Mouse (Mus musculus): ENCODE results near the gene Wdr54. TPM values are rescaled to one million over a fixed set of nuclear protein-coding genes. Genes with fewer than 3 reads are reported as not detected.

The Wdr54 gene
- polyA plus RNA-seq, 1 experiment, result 21.2 TPM

DNA sequence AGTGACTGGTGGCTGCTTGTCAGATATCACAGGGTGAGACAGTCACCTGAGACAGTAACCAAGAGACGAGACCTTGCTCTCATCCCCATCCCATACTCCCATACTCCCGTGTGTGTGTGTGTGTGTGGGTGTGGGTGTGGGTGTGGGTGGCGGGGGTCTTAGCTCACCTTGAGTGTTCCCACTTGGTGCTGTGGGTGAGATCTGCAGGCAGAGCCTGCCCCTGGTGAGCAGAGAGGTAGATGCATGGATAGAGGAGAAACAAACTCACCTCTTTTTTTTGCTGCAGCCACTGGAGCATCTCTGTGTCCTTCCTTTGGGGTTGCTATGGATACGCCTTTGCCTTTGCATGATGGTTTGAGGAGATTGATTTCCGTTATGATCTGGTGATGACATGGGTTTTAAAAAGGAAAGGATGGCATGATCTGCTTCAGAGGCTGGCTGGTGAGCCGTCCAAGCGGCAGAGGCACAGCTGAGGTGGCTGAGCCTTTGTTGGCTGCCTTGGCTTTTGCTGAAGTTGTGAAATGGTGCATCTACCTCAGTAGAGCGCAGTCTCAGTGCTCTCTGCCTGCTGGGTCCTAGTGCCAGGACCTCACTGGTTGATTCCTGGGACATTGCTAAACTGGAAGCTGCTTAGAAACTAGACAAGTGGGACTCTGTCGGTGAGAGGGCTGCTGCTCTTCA lies 16.2 kb upstream of the Wdr54 start:
- TF ChIP-seq POLR2A (IDR thresholded peaks at IDR 0.05; ENCODE audit: borderline replicate concordance, extremely low read depth, insufficient read depth, insufficient read length, poor library complexity, severe bottlenecking), result 0 out of 2 replicates have a peak, but pooled peaks have one; percentile 12
- no peak for TF ChIP-seq CTCF (IDR thresholded peaks at IDR 0.05; ENCODE audit: borderline replicate concordance, extremely low read depth, insufficient read depth, insufficient read length)
- DNase-seq (ENCODE audit: low read depth), result peak; percentile 73

DNA sequence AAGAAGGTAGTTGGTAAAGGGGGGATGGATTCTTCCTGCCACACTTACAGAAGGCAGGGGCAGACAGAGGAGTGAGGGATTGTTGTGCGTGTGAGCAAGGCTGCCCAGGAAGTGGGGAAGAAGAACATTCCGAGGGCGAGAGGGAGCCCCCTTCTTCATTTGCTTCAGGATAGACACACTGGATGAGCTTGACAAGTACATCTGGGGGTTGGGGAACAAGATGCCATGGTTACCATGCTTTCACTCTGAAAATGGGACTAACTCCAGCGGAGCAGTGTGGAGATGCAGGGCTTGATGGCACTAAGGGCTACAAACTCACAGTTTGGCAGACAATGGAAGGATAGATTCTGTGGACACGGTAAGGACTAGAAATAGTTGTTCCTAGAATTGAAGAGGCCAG lies 14.9 kb upstream of the Wdr54 start:
- TF ChIP-seq CTCF (IDR thresholded peaks at IDR 0.05; ENCODE audit: borderline replicate concordance, extremely low read depth, insufficient read depth, insufficient read length) (no peak), POLR2A (IDR thresholded peaks at IDR 0.05; ENCODE audit: borderline replicate concordance, extremely low read depth, insufficient read depth, insufficient read length, poor library complexity, severe bottlenecking) (no peak)
- no peak for DNase-seq (ENCODE audit: low read depth)

DNA sequence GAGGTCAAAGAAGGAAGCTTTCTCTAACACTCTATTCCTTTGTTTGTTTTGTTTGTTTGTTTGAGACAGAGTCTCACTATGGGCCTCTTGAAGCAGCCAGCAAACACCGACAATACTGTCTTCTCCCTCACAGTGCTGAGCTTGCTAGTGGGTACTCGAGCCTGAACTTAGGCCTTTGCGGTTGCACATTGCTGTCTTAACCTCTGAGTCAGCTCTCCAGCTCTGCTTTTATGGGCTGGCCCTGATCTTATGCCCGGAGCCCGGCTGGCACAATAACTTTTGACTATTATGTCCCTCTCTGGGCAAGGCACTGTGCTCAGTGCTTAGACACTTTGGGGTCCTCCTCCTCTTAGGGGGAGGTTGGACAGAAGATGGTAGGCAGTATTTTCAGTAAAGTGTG lies 13.7 kb upstream of the Wdr54 start:
- DNase-seq (ENCODE audit: low read depth), result no peak
- no peak for TF ChIP-seq POLR2A (IDR thresholded peaks at IDR 0.05; ENCODE audit: borderline replicate concordance, extremely low read depth, insufficient read depth, insufficient read length, poor library complexity, severe bottlenecking)
- TF ChIP-seq CTCF (IDR thresholded peaks at IDR 0.05; ENCODE audit: borderline replicate concordance, extremely low read depth, insufficient read depth, insufficient read length), result no peak

DNA sequence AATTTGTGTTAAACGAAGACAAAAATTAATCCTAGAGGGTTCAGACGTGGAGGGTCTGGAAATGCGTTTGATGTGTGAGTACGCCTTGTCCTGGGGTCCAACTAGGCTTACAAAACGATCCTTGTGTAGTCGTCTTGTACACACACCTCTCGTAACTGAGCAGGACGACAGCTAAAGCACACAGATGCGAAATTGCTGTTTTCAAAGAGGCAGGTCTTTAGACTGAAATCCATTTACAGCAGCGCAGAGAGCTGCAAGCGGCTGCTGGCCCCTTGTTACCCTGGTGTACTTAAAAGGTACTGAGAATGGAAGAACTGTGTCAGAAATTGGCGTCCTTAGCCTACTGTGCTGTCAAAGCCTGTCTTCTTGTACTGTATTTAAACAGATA lies 10.0 kb upstream of the Wdr54 start:
- peak; percentile 68 for DNase-seq (ENCODE audit: low read depth)

DNA sequence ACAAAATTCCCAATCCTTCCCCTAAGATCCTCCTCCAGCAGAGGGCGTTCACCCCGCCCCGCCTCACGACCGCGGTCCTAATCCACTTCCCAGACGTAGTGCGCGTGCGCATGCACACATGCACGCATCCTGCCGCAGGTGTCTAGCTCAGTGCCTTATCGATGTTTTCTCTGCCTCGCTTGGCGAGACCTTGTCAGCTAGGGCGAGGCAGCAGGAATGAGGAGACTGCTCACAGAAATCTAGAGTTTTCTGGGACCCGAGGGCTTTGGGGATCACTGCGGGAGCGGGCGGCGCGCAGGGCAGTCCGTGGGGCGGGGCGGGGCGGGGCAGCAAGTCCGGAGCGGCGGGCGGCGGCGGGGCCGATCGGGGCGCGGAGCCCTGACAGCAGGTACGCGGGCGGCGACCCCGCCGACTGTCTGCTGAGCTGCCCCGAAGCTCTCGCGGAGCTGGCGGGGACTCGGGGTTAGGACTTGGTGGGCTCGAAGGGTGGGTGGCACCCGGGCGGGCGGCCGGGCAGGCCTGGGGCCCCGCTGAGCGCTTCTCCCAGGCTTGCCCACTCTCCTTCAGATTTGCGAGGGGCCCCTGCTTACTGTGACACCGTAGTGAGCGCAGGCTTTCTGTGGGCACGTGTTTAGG lies 9.5 kb upstream of the Wdr54 start, which contains the start of gene Dctn1:
Dctn1 (plus strand) TSS at position 314 of the 636 bp plus-strand sequence.
- peak; percentile 98 for DNase-seq (ENCODE audit: low read depth)
- TF ChIP-seq POLR2A (IDR thresholded peaks at IDR 0.05; ENCODE audit: borderline replicate concordance, extremely low read depth, insufficient read depth, insufficient read length, poor library complexity, severe bottlenecking), result peak; percentile 72
- peak; percentile 80 for TF ChIP-seq CTCF (IDR thresholded peaks at IDR 0.05; ENCODE audit: borderline replicate concordance, extremely low read depth, insufficient read depth, insufficient read length)

More for the DNA sequence above, 10.0 kb upstream of the Wdr54 start:
- TF ChIP-seq POLR2A (IDR thresholded peaks at IDR 0.05; ENCODE audit: borderline replicate concordance, extremely low read depth, insufficient read depth, insufficient read length, poor library complexity, severe bottlenecking) (no peak), CTCF (IDR thresholded peaks at IDR 0.05; ENCODE audit: borderline replicate concordance, extremely low read depth, insufficient read depth, insufficient read length) (0 out of 2 replicates have a peak, but pooled peaks have one; percentile 7)

DNA sequence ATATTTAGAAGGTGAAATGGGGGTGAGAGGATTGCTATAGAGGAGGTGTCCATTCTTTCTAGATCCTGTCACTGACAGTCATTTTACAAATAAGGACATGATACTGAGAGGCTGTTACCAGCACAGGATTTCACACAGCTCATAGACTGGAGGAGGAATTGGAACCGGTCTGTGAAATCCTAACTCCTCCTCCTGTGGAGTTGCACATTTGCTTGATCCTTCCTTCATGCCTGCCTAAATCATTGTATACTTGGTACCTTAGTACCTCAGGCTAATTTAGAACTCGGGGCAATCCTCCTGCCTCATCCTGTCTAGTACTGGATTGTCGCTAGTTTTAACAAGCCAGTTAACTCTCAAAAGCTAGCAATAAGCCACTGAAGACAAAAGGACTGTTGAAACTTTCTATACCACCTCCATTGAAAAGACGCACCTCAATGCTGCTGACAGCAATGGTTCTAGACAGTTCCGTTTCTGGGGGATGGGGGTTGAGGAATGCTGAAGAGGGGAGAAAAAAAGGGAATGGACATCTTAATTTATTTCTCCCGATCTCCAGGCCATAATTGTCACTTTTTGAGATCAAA lies 8.9 kb upstream of the Wdr54 start:
- no peak for DNase-seq (ENCODE audit: low read depth)
- TF ChIP-seq CTCF (IDR thresholded peaks at IDR 0.05; ENCODE audit: borderline replicate concordance, extremely low read depth, insufficient read depth, insufficient read length) (no peak), POLR2A (IDR thresholded peaks at IDR 0.05; ENCODE audit: borderline replicate concordance, extremely low read depth, insufficient read depth, insufficient read length, poor library complexity, severe bottlenecking) (no peak)

DNA sequence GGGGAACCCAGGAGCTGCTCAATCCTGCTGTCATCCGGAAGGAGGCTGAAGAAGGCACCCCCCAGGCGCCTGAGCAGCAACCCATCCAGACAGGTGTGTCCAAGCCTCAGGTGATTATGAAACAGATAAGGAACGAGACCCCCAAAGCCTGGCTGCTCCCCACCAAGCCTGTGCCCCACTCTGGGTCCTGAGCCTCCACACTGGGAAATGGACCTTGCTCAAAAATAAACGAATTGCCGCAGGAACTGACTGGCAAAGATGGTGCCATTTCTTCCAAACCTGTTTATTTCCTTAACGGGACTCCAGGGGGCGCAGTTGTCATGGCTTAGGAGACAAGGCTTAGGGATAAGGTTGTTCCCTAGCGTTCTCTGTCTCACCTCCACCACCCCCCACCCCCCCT lies 6.5 kb upstream of the Wdr54 start:
- TF ChIP-seq POLR2A (IDR thresholded peaks at IDR 0.05; ENCODE audit: borderline replicate concordance, extremely low read depth, insufficient read depth, insufficient read length, poor library complexity, severe bottlenecking) (no peak), CTCF (IDR thresholded peaks at IDR 0.05; ENCODE audit: borderline replicate concordance, extremely low read depth, insufficient read depth, insufficient read length) (peak; percentile 79)
- peak; percentile 80 for DNase-seq (ENCODE audit: low read depth)

DNA sequence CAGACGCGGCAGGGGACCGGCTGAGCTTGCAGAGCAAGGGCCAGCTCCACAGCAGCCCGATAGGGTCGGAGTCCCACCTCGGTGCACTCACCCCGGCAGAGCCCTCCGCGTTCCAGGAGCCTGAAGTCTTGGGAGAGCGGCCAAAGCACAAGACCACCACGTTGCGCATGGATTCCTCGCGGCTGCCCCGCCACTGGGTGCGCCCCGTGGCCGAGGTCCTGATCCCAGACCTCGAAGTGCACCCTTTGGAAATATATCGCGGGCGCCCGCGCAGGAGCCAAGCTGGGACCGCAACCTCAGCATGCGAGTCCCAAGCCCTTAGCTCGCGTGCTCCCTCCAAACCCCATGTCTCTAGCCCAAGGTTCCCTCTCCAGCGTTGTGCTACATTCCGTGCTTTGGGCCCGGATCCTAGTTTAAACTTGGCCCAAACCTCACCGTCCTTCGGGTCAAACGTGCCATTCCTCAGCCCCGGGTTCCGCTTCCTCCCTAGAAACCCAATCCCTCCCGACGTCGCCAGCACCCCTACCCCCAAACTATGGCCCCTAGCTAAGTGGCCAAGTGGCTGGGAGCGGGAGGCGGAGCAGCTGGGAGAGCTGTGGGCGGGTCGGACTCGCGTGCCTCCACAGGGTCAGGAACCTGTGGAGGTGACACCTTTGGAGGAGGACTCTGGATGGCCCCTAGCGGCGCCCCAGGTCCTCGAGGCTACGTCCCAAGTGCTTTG lies 5.9 kb upstream of the Wdr54 start:
- no peak for DNase-seq (ENCODE audit: low read depth)
- TF ChIP-seq CTCF (IDR thresholded peaks at IDR 0.05; ENCODE audit: borderline replicate concordance, extremely low read depth, insufficient read depth, insufficient read length) (no peak), POLR2A (IDR thresholded peaks at IDR 0.05; ENCODE audit: borderline replicate concordance, extremely low read depth, insufficient read depth, insufficient read length, poor library complexity, severe bottlenecking) (no peak)

DNA sequence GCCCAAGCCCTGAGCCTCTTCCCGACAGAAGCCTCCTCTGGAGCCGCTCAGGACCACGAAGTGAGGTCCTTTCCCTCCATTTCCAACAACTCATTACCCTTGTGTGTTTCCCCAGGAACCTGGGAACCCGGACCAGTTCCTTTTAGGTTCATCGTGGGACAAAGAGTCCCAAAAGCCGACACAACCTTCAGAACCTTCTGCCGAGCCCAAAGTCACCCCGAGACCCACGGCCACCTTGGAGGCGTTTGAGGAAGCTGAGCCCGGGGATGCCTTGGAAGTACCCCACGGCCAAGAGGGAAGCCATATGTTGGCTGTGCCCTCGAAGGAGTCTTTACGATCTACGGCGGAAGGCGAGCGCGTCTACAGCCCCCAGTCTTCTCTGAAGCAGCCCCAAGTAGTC lies 5.2 kb upstream of the Wdr54 start:
- DNase-seq (ENCODE audit: low read depth), result no peak
- TF ChIP-seq CTCF (IDR thresholded peaks at IDR 0.05; ENCODE audit: borderline replicate concordance, extremely low read depth, insufficient read depth, insufficient read length) (no peak), POLR2A (IDR thresholded peaks at IDR 0.05; ENCODE audit: borderline replicate concordance, extremely low read depth, insufficient read depth, insufficient read length, poor library complexity, severe bottlenecking) (no peak)

DNA sequence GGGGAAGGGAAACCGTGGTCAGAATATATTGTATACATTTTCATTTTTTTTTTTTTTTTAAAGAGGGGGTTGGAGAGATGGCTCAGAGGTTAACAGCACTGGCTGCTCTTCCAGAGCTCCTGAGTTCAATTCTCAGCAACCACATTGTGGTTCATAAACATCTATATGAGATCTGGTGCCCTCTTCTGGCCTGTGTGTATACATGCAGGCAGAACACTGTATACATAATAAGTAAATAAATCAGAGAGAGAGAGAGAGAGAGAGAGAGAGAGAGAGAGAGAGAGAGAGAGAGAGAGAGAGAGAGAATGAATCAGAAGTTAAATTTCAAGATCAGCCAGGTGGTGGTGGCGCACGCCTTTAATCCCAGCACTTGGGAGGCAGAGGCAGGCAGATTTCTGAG lies 3.3 kb upstream of the Wdr54 start:
- DNase-seq (ENCODE audit: low read depth), result peak; percentile 82
- TF ChIP-seq CTCF (IDR thresholded peaks at IDR 0.05; ENCODE audit: borderline replicate concordance, extremely low read depth, insufficient read depth, insufficient read length), result peak; percentile 18; the same call in 1 of the 2 replicates

DNA sequence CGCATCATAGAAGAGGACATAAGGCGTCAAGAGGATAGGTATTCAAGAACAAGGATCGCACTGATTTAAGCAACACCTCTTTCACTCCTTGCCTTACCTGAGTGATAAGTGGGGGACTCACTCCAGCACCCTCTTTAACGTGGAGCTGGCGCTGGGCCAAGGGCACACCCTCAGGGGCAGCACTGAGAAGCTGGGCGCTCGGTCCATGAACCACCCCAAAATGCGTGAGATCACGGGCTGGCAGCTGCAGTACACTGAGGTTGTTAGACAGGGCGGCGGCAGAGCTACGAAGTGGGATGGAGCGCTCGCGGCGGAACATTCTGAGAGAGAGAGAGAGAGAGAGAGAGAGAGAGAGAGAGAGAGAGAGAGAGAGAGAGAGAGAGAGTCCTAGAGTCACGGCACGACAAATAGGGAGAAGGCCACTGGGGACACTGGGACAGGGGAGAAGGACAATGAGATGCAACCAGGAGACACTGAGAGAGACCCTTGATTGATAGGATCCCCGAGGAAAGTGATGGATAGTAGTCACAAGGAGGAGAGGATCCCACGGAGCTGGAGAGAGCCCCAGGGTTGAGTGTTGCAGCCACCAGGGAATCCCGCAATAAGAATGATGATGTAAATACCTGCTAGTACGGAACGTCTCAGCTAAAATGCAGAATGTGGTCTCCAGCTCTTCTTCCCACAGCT lies 502 bp downstream of the Wdr54 start:
- no peak for TF ChIP-seq POLR2A (IDR thresholded peaks at IDR 0.05; ENCODE audit: borderline replicate concordance, extremely low read depth, insufficient read depth, insufficient read length, poor library complexity, severe bottlenecking)
- TF ChIP-seq CTCF (IDR thresholded peaks at IDR 0.05; ENCODE audit: borderline replicate concordance, extremely low read depth, insufficient read depth, insufficient read length), result no peak
- peak; percentile 50 for DNase-seq (ENCODE audit: low read depth)
